Mouse (Mus musculus) neural tube, embryonic 14.5 days (tissue): Measurements from ENCODE around the gene Adrb1. TPM values are rescaled to one million over a fixed set of nuclear protein-coding genes. Genes with fewer than 3 reads are reported as not detected.
"Not testable (repeated sequence)": the region's sequence is repeated elsewhere in the genome, so short reads cannot be mapped to it uniquely, and the experiment has no call there.

Source experiments
- ATAC-seq: fragments of 200-750 bp; cut with Nextera tagmentation; 2 replicates; pipeline ENCODE4 v1.8.0; 2017; ENCODE audit warnings: low read depth, mild to moderate bottlenecking, moderate TSS enrichment, moderate library complexity
- H3K27ac ChIP-seq: fragments of 300-500 bp; sonication (generic); 2 replicates; pipeline ENCODE4 v1.5.1; 2014; ENCODE audit warnings: low read depth, mild to moderate bottlenecking, control low read depth, low read length, moderate library complexity, mixed read lengths
- H3K27me3 ChIP-seq: fragments of 300-500 bp; sonication (generic); 2 replicates; pipeline ENCODE4 v1.6.1; 2014; ENCODE audit warnings: low read length; ENCODE audit not compliant: control insufficient read depth, insufficient read depth
- H3K36me3 ChIP-seq: fragments of 300-500 bp; sonication (generic); 2 replicates; pipeline ENCODE4 v1.6.1; 2014; ENCODE audit warnings: low read length, mixed read lengths; ENCODE audit not compliant: control insufficient read depth, insufficient read depth
- H3K4me1 ChIP-seq: fragments of 300-500 bp; sonication (generic); 2 replicates; pipeline ENCODE4 v1.6.1; 2014; ENCODE audit warnings: low read length; ENCODE audit not compliant: control insufficient read depth, insufficient read depth
- H3K4me2 ChIP-seq: fragments of 300-500 bp; sonication (generic); 2 replicates; pipeline ENCODE4 v1.6.1; 2014; ENCODE audit warnings: mild to moderate bottlenecking, low read depth, low read length, control low read depth
- H3K4me3 ChIP-seq: fragments of 300-500 bp; sonication (generic); 2 replicates; pipeline ENCODE4 v1.5.1; 2014; ENCODE audit warnings: low read depth, low read length, control low read depth, mixed read lengths
- H3K9ac ChIP-seq: fragments of 300-500 bp; sonication (generic); replicated peaks from 2 replicates; pipeline ENCODE4 v1.6.1; 2014; ENCODE audit warnings: low read depth, mild to moderate bottlenecking, control low read depth, low read length, mixed read lengths
- H3K9me3 ChIP-seq: fragments of 300-500 bp; sonication (generic); 2 replicates; pipeline ENCODE4 v1.6.1; 2016; ENCODE audit warnings: low read length; ENCODE audit not compliant: control insufficient read depth
- WGBS: fragments of 180-500 bp; shearing (Covaris S2); extraction: QIAGEN DNeasy Blood & Tissue Kit; methylation state at CpG from one replicate; pipeline ENCODE4 v1.1.7; 2014; 5-methylcytosine and 5-hydroxymethylcytosine counted together
- polyA plus RNA-seq: library from polyadenylated mRNA; unstranded; fragments of >200 nt; fragmentation: Nextera tagmentation; extraction: Ambion mirVana; gene quantifications from 2 replicates; pipeline ENCODE4 v1.2.1, GENCODE M21; 2014

The Adrb1 gene
- polyA plus RNA-seq, 1 experiment from 2014 or later: 1.8 TPM

DNA sequence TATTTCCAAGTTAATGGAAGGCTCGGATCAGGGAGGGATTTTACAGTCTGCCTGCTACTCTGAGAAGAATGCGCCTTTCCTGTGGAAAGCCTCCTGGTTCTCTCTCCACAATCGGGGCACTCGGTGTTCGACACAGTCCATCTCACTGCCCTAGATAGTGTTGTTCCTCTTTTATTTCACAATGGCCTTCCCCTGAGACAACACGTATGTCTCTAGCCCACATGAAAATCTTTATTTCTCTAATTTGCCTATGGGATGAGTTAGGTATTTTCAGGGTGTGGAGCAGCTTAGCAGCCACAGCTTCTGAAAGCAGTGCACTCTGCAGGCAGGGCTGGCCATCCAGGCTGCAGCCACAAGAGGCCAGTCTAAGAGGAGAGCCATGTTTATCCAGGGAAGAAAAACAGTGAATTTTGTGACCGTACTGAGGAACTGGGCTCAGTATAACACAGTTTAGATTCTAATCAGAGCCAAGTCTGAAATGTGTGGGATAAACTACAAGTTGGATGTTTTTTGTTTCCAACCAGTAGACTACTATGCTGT lies 12.1 kb downstream of the Adrb1 start:
- Histone ChIP-seq H3K9me3 (no peaks in the 10 kb centered on the region), H3K4me1 (no peaks in the 10 kb centered on the region), H3K9ac (no peak overlapping the region), H3K27ac (no peak overlapping the region), H3K27me3 (no peaks in the 10 kb centered on the region), H3K36me3 (no peaks in the 10 kb centered on the region), H3K4me3 (no peak overlapping the region), H3K4me2 (no peak overlapping the region)
- no peak for ATAC-seq
- 59% methylated on average over 7 of the region's 7 CpGs for WGBS

DNA sequence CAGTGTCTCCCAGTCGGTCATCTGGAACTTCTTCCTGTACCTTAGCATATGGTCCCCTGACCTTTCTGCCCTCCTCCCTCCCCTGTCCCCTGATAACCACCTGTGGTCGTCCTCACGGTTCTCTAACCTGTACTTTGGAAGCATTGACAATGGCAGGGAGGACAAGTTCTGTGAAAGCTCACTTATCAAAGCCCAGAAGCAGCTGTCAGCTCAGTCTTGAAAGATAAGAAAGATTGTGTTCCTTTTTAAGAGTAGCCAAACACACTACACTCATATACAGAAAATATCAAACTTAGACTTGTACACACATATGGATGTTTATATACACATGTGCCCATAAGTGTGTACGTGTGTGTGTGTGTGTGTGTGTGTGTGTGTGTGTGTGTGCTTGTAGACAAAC lies 13.7 kb downstream of the Adrb1 start:
- Histone ChIP-seq H3K27me3 (no peaks in the 10 kb centered on the region), H3K4me1 (no peaks in the 10 kb centered on the region), H3K4me2 (no peak overlapping the region), H3K36me3 (no peaks in the 10 kb centered on the region), H3K4me3 (no peak overlapping the region), H3K9me3 (no peaks in the 10 kb centered on the region), H3K9ac (no peak overlapping the region), H3K27ac (no peak overlapping the region)
- ATAC-seq: no peak
- WGBS: 64% methylated on average over 4 of the region's 4 CpGs

DNA sequence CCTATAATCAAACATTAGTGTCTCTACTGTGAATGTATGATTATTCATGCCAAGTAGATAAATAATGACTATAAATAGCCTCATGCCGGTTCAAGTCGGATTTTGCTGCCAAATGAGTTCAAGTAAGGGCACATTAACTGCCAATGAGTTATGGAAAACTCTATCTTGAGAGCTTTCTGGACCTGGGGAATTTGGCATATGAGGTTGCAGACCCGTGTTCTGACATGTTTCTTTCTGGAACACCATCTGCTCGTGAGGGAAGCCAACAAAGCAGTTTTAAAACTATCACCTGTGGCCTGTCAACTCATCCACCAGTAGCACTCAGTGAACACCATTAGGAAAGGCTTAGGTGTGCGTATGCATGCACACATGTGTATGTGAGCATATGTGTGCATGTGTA lies 14.3 kb downstream of the Adrb1 start:
- H3K4me3 ChIP-seq: no peak overlapping the region
- no peak for ATAC-seq
- WGBS: 74% methylated on average over 5 of the region's 5 CpGs
- H3K9me3 ChIP-seq: no peaks in the 10 kb centered on the region
- H3K4me2 ChIP-seq: no peak overlapping the region
- H3K27me3 ChIP-seq: no peaks in the 10 kb centered on the region
- no peak overlapping the region for H3K9ac ChIP-seq
- H3K27ac ChIP-seq: no peak overlapping the region
- no peaks in the 10 kb centered on the region for H3K36me3 ChIP-seq
- no peaks in the 10 kb centered on the region for H3K4me1 ChIP-seq

DNA sequence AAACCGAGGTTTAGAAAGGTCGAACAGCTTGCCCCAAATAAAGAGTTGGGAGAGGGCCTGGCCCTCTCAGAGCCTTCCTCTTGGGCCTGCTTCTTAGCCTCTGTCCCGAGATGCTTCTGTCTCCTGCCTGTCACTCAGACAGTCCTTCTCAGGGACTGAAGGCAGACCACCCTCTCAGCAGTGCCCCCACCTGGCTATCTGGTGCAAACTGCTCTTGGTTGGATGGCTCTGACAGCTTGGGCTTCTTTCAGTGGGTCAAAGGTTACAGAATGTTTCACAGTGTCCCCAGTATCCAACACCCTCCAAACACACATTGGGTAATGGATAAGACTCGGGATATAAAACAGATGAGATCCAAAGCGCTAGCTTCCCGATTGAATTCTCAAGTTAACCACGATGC lies 23.1 kb downstream of the Adrb1 start:
- 80% methylated on average over 7 of the region's 7 CpGs for WGBS
- Histone ChIP-seq H3K27me3 (no peaks in the 10 kb centered on the region), H3K4me3 (no peak overlapping the region), H3K9ac (no peak overlapping the region), H3K36me3 (no peaks in the 10 kb centered on the region), H3K9me3 (no peaks in the 10 kb centered on the region), H3K4me2 (no peak overlapping the region), H3K27ac (no peak overlapping the region), H3K4me1 (no peaks in the 10 kb centered on the region)
- ATAC-seq: no peak

DNA sequence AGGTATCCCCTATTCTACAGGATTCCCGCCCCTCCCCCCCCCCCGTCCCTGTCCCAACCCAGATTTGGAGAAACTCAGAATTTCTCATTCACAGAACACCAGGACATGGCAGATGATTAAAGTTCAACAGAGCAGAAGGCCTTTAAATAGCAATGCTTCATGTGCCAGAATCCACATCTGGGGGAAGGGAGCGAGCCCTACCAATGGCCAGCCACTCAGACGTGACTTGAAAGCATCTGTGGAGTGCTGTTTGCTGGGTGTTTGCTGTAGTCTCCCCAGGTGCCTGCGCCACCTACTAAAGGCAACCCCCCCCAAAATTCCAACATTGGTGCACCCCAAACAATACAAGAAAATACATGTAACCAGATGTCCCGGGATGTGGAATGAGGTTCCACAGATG lies 23.5 kb downstream of the Adrb1 start:
- H3K4me1 ChIP-seq: no peaks in the 10 kb centered on the region
- no peak overlapping the region for H3K4me3 ChIP-seq
- H3K9ac ChIP-seq: no peak overlapping the region
- no peaks in the 10 kb centered on the region for H3K27me3 ChIP-seq
- no peak overlapping the region for H3K4me2 ChIP-seq
- H3K36me3 ChIP-seq: no peaks in the 10 kb centered on the region
- WGBS: 72% methylated on average over 6 of the region's 6 CpGs
- no peak overlapping the region for H3K27ac ChIP-seq
- no peaks in the 10 kb centered on the region for H3K9me3 ChIP-seq
- ATAC-seq: no peak

DNA sequence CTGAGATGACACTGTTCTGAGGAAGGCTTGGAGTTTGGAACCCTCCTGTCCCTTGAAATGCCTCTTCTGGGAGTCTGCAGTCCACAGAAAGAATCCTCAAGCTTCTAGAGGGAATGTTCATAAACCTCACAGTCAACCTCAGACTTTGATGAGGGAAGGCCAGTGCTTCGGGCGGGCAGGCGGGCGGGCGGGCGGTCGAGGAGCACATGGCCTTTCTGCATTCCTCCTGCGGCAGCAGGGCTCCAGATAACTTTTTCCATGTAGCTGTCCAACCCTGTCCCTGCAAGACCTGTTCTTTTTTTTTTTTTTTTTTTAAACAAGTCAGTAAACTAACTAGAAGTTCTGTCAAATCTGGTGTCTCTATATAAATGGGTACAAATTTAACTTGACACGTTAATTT lies 24.6 kb downstream of the Adrb1 start:
- no peaks in the 10 kb centered on the region for H3K27me3 ChIP-seq
- H3K9ac ChIP-seq: no peak overlapping the region
- no peaks in the 10 kb centered on the region for H3K36me3 ChIP-seq
- no peaks in the 10 kb centered on the region for H3K9me3 ChIP-seq
- H3K27ac ChIP-seq: no peak overlapping the region
- H3K4me1 ChIP-seq: no peaks in the 10 kb centered on the region
- no peak overlapping the region for H3K4me2 ChIP-seq
- H3K4me3 ChIP-seq: no peak overlapping the region
- 91% methylated on average over 9 of the region's 9 CpGs for WGBS
- ATAC-seq: no peak

DNA sequence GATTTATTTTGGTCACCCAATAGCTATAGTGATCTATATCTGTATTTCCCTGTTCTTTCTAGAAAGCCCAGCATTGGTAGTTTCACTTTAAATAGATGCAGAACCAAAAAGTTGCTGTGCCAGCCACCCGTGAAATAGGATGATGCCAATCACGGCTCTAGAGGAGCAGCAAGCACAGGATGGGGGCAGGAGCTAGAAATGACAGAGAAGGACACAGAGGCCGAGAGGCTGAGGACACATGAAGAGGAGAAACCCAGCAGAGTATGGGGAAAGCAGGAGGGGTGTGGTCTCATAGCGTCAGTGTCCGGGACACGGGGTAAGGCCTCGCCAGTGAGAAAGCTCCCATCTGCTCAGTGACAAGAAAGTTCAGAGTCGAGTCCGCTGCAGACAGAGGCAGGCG lies 25.9 kb downstream of the Adrb1 start:
- no peak for ATAC-seq
- H3K4me3 ChIP-seq: no peak overlapping the region
- WGBS: 87% methylated on average over 10 of the region's 10 CpGs
- H3K4me2 ChIP-seq: no peak overlapping the region
- H3K27ac ChIP-seq: no peak overlapping the region
- no peaks in the 10 kb centered on the region for H3K27me3 ChIP-seq
- H3K36me3 ChIP-seq: no peaks in the 10 kb centered on the region
- no peaks in the 10 kb centered on the region for H3K9me3 ChIP-seq
- no peaks in the 10 kb centered on the region for H3K4me1 ChIP-seq
- H3K9ac ChIP-seq: no peak overlapping the region

DNA sequence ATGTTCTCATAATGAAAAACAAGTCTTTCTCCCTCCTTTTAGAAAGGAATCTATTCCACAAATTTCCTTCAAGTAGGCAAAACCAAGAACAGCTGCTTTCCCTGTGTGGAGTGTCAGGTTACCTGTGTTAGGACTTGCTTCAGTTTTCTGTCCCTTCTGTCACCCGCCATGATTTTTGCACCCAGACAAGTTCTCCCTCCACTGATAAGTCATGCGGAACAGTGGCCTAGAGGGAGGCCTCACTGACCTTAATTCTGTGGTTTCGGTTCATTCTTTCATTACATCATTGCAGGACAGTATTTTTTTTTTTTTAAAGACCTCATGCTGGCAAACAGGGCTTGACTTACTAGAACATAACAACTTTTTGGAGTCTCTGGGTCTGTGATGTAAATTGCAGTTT lies 27.3 kb downstream of the Adrb1 start:
- H3K27me3 ChIP-seq: no peaks in the 10 kb centered on the region
- ATAC-seq: no peak
- 45% methylated on average over 3 of the region's 3 CpGs for WGBS
- no peak overlapping the region for H3K9ac ChIP-seq
- no peaks in the 10 kb centered on the region for H3K4me1 ChIP-seq
- no peaks in the 10 kb centered on the region for H3K9me3 ChIP-seq
- H3K27ac ChIP-seq: no peak overlapping the region
- H3K4me2 ChIP-seq: no peak overlapping the region
- H3K4me3 ChIP-seq: no peak overlapping the region
- H3K36me3 ChIP-seq: no peaks in the 10 kb centered on the region

DNA sequence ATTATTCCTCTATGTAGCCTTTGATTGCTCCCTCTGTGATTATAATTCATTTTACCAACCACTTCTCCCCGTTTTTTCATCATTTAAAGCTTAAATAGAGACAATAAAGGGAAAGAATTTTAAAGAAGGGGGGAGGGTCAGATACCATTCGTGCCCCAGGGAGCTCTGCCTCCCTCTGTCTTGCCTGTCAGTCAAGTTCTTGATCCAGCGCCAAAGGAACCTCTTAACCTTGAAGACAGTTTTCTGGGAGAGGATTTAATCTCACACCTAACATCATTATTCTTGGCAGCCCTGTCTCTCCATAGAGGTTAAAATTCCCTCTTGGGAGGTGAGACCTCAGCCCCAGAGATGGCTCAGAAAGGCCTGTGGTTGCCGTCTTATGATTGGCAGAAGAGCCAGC lies 28.7 kb downstream of the Adrb1 start:
- Histone ChIP-seq H3K27ac (no peak overlapping the region), H3K36me3 (no peaks in the 10 kb centered on the region), H3K4me1 (no peaks in the 10 kb centered on the region), H3K4me3 (no peak overlapping the region), H3K27me3 (no peaks in the 10 kb centered on the region), H3K9ac (no peak overlapping the region), H3K9me3 (no peaks in the 10 kb centered on the region), H3K4me2 (no peak overlapping the region)
- WGBS: 43% methylated on average over 4 of the region's 4 CpGs
- no peak for ATAC-seq

DNA sequence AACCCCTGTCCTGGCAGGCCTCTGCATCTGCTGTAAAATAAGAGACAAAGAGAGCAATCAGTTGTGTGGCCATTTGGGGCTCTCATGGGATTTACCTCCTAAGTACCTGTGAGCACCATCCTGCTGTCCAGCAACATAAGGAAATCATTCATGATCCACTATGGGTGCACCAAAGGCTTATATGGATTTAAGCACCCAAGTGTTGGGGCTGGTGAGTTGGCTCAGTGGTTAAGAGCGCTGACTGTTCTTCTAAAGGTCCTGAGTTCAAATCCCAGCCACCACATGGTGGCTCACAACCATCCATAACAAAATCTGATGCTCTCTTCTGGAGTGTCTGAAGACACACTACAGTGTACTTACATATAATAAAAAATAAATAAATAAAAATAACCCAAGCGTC lies 32.5 kb downstream of the Adrb1 start:
- not testable (repeated sequence) for ATAC-seq, H3K27me3 ChIP-seq, H3K27ac ChIP-seq, H3K4me2 ChIP-seq, H3K9me3 ChIP-seq, H3K9ac ChIP-seq, H3K4me1 ChIP-seq, H3K4me3 ChIP-seq, H3K36me3 ChIP-seq
- 96% methylated on average over 2 of the region's 2 CpGs for WGBS
